16 mouse cellular contexts compared by ENCODE assay signal in the genomic region with DNA sequence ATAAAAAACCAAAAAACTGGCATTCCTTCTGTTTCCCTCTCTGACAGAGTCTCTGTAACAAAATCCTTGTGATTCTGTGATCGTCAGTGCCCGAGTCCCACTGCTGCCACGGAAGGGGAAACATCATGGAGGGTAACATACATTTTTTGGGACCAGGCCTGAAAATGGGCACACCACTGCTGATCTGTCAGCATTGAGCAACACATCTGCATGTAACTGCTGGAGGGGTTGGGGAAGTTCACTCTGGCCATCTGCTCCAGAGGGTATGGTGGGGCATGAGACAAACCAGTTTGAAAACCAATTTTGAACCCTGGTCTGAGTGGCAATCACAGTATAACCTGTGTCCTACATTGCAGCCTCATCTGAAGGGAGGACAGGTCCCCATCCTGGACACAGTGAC.
"Had no signal": no experiment of that assay in that cellular context is flagged by ENCODE, and none has a peak within 500 bp of the region (broad histone marks: within the 10 kb centered on the region; RNA-seq: fewer than 3 reads in every experiment).

No protein-coding gene starts in this region.

- DNase-seq: gastrocnemius, postnatal 10 days; gastrocnemius, postnatal 25 days; heart, adult 2 months; heart, postnatal 14 days; heart, postnatal 4 days; kidney, adult 11 months; kidney, adult 2 months; kidney, adult 9 months; kidney, postnatal 14 days; kidney, postnatal 36 days; layer of hippocampus, adult 9-11 months; layer of hippocampus, postnatal 36 days; left cerebral cortex, postnatal 4 days had no signal

- ATAC-seq: hindbrain, postnatal 0 days; intestine, embryonic 16.5 days; liver, embryonic 12.5 days had no signal
